Mouse (Mus musculus): ENCODE data around the gene Hirip3.

Gene Hirip3

DNA sequence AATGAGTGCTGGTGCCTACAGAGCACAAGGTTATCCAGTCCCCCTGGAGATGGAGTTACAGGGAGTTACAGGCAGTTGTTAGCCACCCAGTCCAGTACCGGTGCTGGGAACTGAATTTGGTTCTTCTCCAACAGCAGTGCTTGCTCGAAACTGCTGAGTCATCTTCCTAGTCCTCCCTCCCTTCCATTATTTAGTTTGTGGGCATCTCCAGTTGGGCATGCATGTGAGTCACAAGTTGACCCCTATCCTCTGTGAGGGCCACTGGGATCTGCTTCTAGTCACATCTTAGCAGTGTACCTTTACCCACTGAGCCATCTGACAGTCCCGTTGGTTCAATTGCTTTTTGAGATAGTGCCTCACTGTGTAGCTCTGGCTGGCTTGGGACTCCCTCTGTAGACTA lies 43.8 kb downstream of the Hirip3 start:
- no peak for DNase-seq (ENCODE audit: low spot score in 2 of 2)

DNA sequence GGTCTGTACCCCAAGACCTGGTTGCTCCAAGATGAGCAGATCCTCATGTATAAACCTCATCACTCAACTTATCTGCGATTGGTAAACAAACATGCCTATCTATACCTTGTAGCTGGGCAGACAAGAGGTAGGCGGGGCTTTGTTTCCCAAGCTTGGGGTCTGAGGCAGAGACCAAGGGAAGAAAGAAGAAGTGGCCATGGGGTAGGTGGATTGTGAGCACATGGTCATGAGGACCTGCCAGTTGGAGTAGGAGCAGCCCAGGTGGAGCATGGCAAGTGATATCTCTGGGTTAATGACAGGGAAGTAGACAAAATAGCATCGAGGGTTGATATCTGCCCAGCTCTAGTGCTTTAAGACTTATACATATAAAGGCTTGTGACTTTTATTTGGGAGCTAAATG lies 53.1 kb downstream of the Hirip3 start:
- DNase-seq (ENCODE audit: low spot score in 2 of 2) = no peak

Data from thymus, postnatal 10 days (tissue).